Mouse (Mus musculus): Measurements from ENCODE around the gene Plekhs1. TPM values are rescaled to one million over a fixed set of nuclear protein-coding genes. Genes with fewer than 3 reads are reported as not detected.

Gene Plekhs1
- polyA plus RNA-seq, 1 experiment from 2014 or later = not detected

DNA sequence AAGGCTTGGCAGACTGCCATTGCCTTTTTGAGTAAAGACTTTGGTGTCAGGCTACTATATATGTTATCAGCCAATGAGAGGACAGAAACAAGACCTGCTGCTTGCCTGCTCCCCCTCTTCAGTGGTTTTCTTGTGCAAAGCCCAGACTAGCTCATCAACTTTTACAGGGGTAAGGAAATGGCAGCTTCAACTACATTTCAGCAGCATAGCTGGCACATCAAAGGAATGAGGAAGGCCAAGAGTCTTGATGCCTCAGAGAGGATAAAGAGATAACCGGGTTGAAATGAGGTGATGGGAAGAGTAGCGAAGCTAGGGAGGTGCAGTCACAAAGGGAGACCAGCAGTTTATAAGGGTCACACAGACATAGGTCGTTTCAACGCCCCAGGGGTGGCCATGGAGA, 3.9 kb upstream of the Plekhs1 start:
- no peak overlapping the region for H3K9ac ChIP-seq
- H3K36me3 ChIP-seq (replicated peaks) = no peaks in the 10 kb centered on the region
- no peak for ATAC-seq (ENCODE audit: insufficient read depth)
- H3K4me3 ChIP-seq (replicated peaks) = no peak overlapping the region
- H3K27me3 ChIP-seq = peaks cover 32% of the 10 kb centered on the region
- no peak overlapping the region for H3K4me2 ChIP-seq
- 60% methylated on average over 4 of the region's 4 CpGs for WGBS (ENCODE audit: insufficient replicate concordance)
- H3K9me3 ChIP-seq (replicated peaks) = no peaks in the 10 kb centered on the region
- no peak overlapping the region for H3K27ac ChIP-seq (replicated peaks)
- no peaks in the 10 kb centered on the region for H3K4me1 ChIP-seq (replicated peaks)

DNA sequence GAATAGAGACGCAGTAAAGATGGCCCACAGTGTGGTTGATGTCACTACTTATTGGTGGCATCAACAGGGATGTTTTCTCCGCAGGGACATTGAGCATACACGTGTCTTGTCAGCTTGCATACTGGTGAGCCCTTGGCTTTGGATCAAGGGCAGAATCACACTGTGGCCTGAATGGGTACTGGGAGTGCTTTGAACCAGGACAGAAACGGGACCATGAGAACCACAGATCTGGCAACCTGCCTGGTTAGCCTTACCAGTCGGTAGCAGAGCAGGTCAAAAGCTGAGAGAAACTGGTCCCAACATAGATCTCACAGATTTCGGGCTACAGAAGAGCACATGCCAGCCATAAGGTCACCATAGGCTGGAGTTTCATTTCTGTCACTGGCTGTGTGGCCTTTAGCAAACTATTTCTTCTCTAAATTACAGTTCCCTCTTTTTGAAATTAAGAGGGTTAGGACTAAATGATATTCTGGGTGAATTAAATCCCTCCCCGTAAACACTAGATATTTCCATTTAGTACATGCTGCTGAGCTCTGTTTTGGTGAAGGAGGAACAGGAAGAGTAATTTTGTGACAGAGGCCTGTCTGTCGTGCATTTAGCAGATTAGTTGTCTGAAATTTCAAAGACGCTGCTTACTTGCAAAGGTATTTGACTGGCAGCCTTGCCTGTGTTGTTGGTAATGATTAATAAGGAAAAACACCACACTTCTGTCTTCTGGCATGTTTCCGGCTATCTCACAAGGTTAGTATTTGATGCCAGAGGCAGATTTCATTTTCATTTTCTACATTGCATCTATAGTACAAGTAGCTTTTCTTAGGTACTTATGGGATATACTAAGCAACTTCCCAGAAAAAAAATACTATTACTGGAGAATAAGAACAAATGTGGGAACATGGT, 2.0 kb upstream of the Plekhs1 start:
- WGBS (ENCODE audit: insufficient replicate concordance) = 62% methylated on average over 10 of the region's 10 CpGs
- Histone ChIP-seq H3K4me2 (no peak overlapping the region), H3K27me3 (peaks cover 20% of the 10 kb centered on the region; the same call in 1 of the 2 replicates), H3K9ac (no peak overlapping the region), H3K9me3 (replicated peaks) (no peaks in the 10 kb centered on the region), H3K36me3 (replicated peaks) (no peaks in the 10 kb centered on the region), H3K27ac (replicated peaks) (no peak overlapping the region), H3K4me3 (replicated peaks) (no peak overlapping the region), H3K4me1 (replicated peaks) (no peaks in the 10 kb centered on the region)
- no peak for ATAC-seq (ENCODE audit: insufficient read depth)

DNA sequence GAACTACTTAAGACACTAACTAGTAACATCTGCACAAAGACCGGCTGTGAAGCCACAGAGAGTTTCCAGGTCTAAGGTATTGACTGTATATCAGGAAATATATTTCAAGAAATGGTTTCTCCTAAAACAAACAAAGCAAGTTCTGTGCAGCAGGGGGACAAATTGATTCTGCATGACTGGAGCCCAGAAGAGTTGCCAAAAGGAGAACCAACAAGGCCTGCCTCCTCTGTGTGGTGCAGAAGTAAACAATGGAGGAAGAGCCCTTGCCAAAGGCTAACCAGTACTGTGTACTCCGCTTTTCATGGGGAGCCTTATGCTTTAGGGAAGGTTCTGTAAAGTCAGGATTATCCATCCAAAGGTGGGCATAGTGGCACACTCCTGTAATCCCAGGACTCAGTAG, 1.2 kb upstream of the Plekhs1 start:
- no peak overlapping the region for H3K4me2 ChIP-seq
- no peak overlapping the region for H3K4me3 ChIP-seq (replicated peaks)
- no peak for ATAC-seq (ENCODE audit: insufficient read depth)
- no peaks in the 10 kb centered on the region for H3K4me1 ChIP-seq (replicated peaks)
- H3K9ac ChIP-seq = no peak overlapping the region
- no peak overlapping the region for H3K27ac ChIP-seq (replicated peaks)
- H3K36me3 ChIP-seq (replicated peaks) = no peaks in the 10 kb centered on the region
- H3K27me3 ChIP-seq = peaks cover 16% of the 10 kb centered on the region; the same call in 1 of the 2 replicates
- WGBS (ENCODE audit: insufficient replicate concordance) = 67% methylated on average over 2 of the region's 2 CpGs
- no peaks in the 10 kb centered on the region for H3K9me3 ChIP-seq (replicated peaks)

DNA sequence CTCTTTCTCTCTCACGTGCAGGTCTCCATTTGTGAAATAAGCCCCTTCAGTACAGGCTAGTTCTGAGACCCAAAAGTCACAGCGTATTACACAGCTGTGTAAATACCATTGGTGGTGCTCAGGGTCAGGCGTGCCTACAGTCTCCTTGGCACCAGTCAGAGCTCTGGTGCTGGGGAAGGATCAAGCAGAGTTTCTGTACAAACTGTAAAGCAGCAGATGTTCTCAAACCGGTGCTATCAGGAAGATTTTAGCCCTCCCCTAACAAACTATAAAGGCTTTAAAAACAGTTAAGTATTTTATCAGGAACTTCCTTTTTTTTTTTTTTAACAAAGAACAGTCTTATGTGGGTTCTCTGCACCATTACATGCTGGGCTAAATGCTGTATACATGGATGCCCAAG, 1.3 kb downstream of the Plekhs1 start:
- no peak overlapping the region for H3K27ac ChIP-seq (replicated peaks)
- ATAC-seq (ENCODE audit: insufficient read depth) = no peak
- H3K36me3 ChIP-seq (replicated peaks) = no peaks in the 10 kb centered on the region
- H3K4me3 ChIP-seq (replicated peaks) = no peak overlapping the region
- H3K4me2 ChIP-seq = no peak overlapping the region
- H3K9me3 ChIP-seq (replicated peaks) = no peaks in the 10 kb centered on the region
- 49% methylated on average over 4 of the region's 4 CpGs for WGBS (ENCODE audit: insufficient replicate concordance)
- 0 out of 2 replicates have a peak, but pooled peaks cover 4% of the 10 kb centered on the region for H3K27me3 ChIP-seq
- H3K4me1 ChIP-seq (replicated peaks) = no peaks in the 10 kb centered on the region
- no peak overlapping the region for H3K9ac ChIP-seq

DNA sequence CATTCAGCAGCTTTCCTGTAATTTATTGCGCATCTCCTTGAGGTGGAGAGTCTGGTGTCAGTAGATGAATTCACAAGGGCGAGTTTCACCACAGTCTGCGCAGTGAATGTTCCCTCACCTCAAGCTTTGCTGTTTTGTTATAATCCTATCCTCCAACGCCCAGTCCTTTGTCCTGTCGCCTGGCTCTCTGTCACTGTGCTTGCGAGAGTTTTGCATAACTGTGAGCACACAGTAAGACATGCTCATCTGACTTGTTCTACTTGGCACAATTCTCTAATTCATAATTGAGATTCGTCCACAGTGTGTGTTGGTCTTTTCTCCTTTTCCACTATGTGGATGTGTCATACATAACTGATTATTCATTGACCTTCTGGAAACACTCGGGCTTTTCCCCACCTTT, 5.0 kb downstream of the Plekhs1 start:
- no peak overlapping the region for H3K9ac ChIP-seq
- H3K4me3 ChIP-seq (replicated peaks) = no peak overlapping the region
- H3K36me3 ChIP-seq (replicated peaks) = no peaks in the 10 kb centered on the region
- no peaks in the 10 kb centered on the region for H3K9me3 ChIP-seq (replicated peaks)
- 0 out of 2 replicates have a peak, but pooled peaks cover 4% of the 10 kb centered on the region for H3K27me3 ChIP-seq
- H3K4me2 ChIP-seq = no peak overlapping the region
- no peak overlapping the region for H3K27ac ChIP-seq (replicated peaks)
- no peak for ATAC-seq (ENCODE audit: insufficient read depth)
- WGBS (ENCODE audit: insufficient replicate concordance) = 69% methylated on average over 8 of the region's 8 CpGs
- no peaks in the 10 kb centered on the region for H3K4me1 ChIP-seq (replicated peaks)

DNA sequence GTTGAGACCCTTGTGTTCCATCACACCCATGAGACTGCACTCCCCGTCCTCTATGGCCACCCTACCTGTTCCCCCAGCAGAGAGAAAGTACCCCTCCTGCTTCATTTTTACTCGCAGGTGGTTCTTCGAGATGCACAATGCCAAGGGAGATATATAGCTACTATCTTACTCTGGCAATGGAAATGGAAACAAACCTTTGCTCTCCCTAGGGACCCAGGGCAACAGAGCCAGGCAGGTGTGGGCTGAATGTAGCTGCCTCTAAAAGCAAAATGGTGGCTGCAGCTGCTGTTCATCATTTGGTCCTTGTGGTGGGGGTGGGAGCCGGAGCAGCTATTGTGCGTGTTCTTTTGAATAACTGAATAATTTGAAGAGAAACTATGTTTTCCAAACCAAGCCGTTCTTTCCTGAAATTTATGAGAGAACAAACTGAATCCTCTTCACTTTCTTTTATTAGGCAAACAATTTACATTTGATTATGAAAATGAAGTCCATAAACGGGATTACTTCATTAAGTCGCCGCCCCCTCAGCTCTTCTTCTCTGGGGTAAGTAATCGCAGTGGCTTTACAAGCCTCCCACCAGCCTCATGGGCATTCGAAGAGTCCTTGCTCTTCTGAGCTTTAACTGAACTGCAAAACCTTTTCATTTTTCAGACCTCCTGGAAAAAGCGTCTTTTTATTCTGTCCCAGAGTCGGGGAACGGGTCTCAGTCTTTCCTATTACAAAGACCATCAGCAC, 9.0 kb downstream of the Plekhs1 start:
- ATAC-seq (ENCODE audit: insufficient read depth) = no peak
- no peaks in the 10 kb centered on the region for H3K36me3 ChIP-seq (replicated peaks)
- WGBS (ENCODE audit: insufficient replicate concordance) = 74% methylated on average over 14 of the region's 14 CpGs
- no peak overlapping the region for H3K27ac ChIP-seq (replicated peaks)
- H3K9ac ChIP-seq = no peak overlapping the region
- H3K27me3 ChIP-seq = peaks cover 3% of the 10 kb centered on the region; the same call in 1 of the 2 replicates
- no peak overlapping the region for H3K4me2 ChIP-seq
- no peak overlapping the region for H3K4me3 ChIP-seq (replicated peaks)
- peaks cover 10% of the 10 kb centered on the region for H3K4me1 ChIP-seq (replicated peaks)
- no peaks in the 10 kb centered on the region for H3K9me3 ChIP-seq (replicated peaks)

DNA sequence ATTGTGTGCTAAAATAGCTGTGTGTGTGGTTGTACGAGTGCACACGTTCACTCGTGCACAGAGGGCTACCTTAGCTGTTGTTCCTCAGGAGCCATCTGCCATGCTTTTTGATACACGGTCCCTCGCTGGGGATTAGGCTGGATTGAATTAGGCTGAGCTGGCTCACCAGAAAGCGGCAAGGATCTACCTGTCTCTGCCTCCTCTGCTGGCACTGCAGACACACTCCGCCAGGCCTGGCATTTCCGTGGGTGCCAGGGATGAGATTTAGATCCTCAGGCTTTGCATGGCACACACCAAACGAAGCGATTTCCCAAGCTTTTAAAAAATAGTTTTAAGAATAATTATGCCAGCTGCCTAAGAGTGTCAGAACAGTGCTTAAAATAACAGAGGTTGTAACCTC, 10.5 kb downstream of the Plekhs1 start:
- WGBS (ENCODE audit: insufficient replicate concordance) = 69% methylated on average over 10 of the region's 10 CpGs
- Histone ChIP-seq H3K4me2 (no peak overlapping the region), H3K27ac (replicated peaks) (no peak overlapping the region), H3K36me3 (replicated peaks) (no peaks in the 10 kb centered on the region), H3K4me1 (replicated peaks) (peaks cover 18% of the 10 kb centered on the region), H3K9ac (no peak overlapping the region), H3K27me3 (peaks cover 3% of the 10 kb centered on the region; the same call in 1 of the 2 replicates), H3K9me3 (replicated peaks) (no peaks in the 10 kb centered on the region), H3K4me3 (replicated peaks) (no peak overlapping the region)
- no peak for ATAC-seq (ENCODE audit: insufficient read depth)

DNA sequence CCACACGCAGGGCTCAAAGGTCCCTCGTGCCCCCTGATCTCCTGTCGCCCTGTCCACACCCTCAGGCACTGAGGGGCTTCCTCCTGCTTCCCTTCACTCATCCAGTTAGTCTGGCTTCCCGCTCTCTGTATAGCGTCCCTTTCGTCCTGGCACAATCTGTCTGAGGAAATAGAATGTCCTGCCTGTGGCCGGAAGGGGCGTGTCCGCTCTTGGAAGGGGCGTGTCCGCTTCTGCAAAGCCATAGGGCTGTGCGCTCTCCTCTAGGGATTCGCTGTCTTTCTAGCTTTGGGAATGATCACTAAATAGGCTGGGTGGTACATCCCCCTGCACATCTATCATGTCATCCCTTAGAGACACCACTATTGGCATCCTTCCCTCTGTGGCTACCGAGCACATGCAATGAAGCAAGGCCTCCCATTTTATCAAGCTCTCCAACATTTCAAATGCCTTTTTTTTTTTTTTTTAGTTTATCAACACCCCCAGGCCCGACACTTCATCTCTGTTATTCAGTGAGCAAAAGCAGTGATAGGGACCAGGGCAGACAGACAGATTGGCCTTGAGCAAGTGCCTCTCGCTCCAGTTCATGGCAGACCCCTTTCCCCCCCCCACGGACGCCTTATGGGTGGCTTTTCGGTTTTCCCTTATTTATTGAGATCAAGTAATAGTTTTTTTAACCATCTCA, 13.6 kb downstream of the Plekhs1 start:
- Histone ChIP-seq H3K4me1 (replicated peaks) (peaks cover 26% of the 10 kb centered on the region), H3K4me3 (replicated peaks) (peak overlapping the region; percentile 30), H3K27ac (replicated peaks) (no peak overlapping the region), H3K36me3 (replicated peaks) (no peaks in the 10 kb centered on the region), H3K4me2 (peak overlapping the region; percentile 56), H3K9ac (no peak overlapping the region), H3K27me3 (peaks cover 3% of the 10 kb centered on the region; the same call in 1 of the 2 replicates), H3K9me3 (replicated peaks) (no peaks in the 10 kb centered on the region)
- ATAC-seq (ENCODE audit: insufficient read depth) = no peak
- WGBS (ENCODE audit: insufficient replicate concordance) = 24% methylated on average over 19 of the region's 19 CpGs

DNA sequence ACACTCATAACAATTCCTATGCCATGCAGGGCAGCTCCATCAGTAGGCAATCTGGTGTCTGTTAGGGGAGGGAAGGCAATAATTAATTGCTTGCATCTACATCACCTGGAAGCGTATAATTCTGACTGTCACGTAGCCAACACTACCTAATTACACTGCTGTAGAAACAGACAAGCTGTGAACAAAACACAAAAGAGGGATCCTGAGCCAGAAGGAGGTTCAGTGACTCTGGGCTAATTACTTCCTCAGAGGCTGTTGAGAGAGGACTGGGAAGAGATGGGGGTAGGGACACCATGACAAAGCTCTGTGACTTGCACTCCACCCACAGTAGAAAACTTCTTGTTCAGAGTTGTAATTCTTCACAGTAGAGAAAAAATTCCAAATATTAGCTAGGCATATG, 15.1 kb downstream of the Plekhs1 start:
- Histone ChIP-seq H3K9ac (no peak overlapping the region), H3K27ac (replicated peaks) (no peak overlapping the region), H3K4me1 (replicated peaks) (peaks cover 26% of the 10 kb centered on the region), H3K27me3 (peaks cover 3% of the 10 kb centered on the region; the same call in 1 of the 2 replicates), H3K4me2 (no peak overlapping the region), H3K4me3 (replicated peaks) (no peak overlapping the region), H3K9me3 (replicated peaks) (no peaks in the 10 kb centered on the region), H3K36me3 (replicated peaks) (no peaks in the 10 kb centered on the region)
- 56% methylated on average over 2 of the region's 2 CpGs for WGBS (ENCODE audit: insufficient replicate concordance)
- ATAC-seq (ENCODE audit: insufficient read depth) = no peak

DNA sequence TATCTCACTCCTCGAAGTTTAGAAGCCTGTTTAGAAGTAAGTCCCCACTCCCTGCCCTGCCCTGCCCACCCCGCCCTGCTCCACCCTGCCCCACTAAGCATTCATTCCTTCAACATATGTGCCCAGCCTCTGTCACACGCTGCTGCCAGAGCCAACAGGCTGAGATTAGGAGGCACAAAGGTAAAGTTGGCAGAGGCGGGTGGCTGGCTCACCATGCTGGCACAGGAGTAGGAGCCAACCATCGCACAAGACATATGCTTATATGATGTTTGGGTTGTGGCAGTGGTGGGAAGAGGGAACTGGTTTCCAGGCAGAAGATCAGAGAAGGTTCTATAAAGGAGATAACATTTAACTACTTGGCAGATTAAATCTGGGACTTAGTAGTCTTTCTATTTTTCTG, 15.8 kb downstream of the Plekhs1 start:
- Histone ChIP-seq H3K36me3 (replicated peaks) (no peaks in the 10 kb centered on the region), H3K9me3 (replicated peaks) (no peaks in the 10 kb centered on the region), H3K4me2 (no peak overlapping the region), H3K27me3 (peaks cover 3% of the 10 kb centered on the region; the same call in 1 of the 2 replicates), H3K9ac (no peak overlapping the region), H3K4me3 (replicated peaks) (no peak overlapping the region), H3K27ac (replicated peaks) (no peak overlapping the region), H3K4me1 (replicated peaks) (peaks cover 26% of the 10 kb centered on the region)
- WGBS (ENCODE audit: insufficient replicate concordance) = 42% methylated on average over 5 of the region's 5 CpGs
- ATAC-seq (ENCODE audit: insufficient read depth) = no peak

DNA sequence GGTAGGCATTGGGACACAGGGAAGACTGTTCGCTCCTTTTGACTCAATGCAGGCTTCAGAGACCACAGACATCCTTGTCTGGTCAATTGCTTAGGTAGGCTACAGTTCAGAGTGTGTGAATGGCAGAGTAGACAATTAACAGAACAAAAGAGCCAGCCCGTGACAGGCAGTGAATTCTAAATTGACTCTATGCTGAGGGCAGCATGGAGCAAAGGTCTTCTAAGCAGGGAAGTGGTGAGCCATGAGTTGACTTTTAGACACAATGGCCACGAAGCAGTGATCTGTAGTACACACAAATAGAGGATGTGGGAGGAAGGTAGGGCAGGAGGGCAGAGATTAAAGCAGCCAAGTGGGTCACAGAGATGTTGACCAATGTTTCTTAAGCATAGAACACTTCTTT, 16.4 kb downstream of the Plekhs1 start:
- Histone ChIP-seq H3K36me3 (replicated peaks) (no peaks in the 10 kb centered on the region), H3K4me2 (no peak overlapping the region), H3K4me3 (replicated peaks) (no peak overlapping the region), H3K4me1 (replicated peaks) (peaks cover 26% of the 10 kb centered on the region), H3K27ac (replicated peaks) (no peak overlapping the region), H3K9me3 (replicated peaks) (no peaks in the 10 kb centered on the region), H3K27me3 (no peaks in the 10 kb centered on the region), H3K9ac (no peak overlapping the region)
- 37% methylated on average over 3 of the region's 3 CpGs for WGBS (ENCODE audit: insufficient replicate concordance)
- ATAC-seq (ENCODE audit: insufficient read depth) = no peak
